Mouse (Mus musculus) heart, embryonic 12.5 days (tissue): ENCODE results near the gene Camk2n2. TPM values are rescaled to one million over a fixed set of nuclear protein-coding genes. Genes with fewer than 3 reads are reported as not detected.
"Not testable (repeated sequence)": the region's sequence is repeated elsewhere in the genome, so short reads cannot be mapped to it uniquely, and the experiment has no call there.

Experiments
- ATAC-seq: fragments of 200-750 bp; cut with Nextera tagmentation; 2 replicates; pipeline ENCODE4 v1.8.0; 2017; ENCODE audit warnings: moderate TSS enrichment, moderate library complexity; ENCODE audit not compliant: insufficient number of reproducible peaks, low FRiP score
- H3K27ac ChIP-seq: fragments of 300-500 bp; sonication (generic); 2 replicates; pipeline ENCODE4 v1.5.1; 2016; ENCODE audit warnings: mild to moderate bottlenecking, moderate library complexity; ENCODE audit not compliant: poor library complexity, severe bottlenecking
- H3K27me3 ChIP-seq: fragments of 300-500 bp; sonication (generic); replicated peaks from 2 replicates; pipeline ENCODE4 v1.6.1; 2016; ENCODE audit warnings: mild to moderate bottlenecking, moderate library complexity
- H3K36me3 ChIP-seq: fragments of 300-500 bp; sonication (generic); 2 replicates; pipeline ENCODE4 v1.6.1; 2016; ENCODE audit warnings: mild to moderate bottlenecking, moderate library complexity
- H3K4me1 ChIP-seq: fragments of 300-500 bp; sonication (generic); replicated peaks from 2 replicates; pipeline ENCODE4 v1.6.1; 2016; ENCODE audit warnings: mild to moderate bottlenecking
- H3K4me2 ChIP-seq: fragments of 300-500 bp; sonication (generic); 2 replicates; pipeline ENCODE4 v1.6.1; 2016; ENCODE audit warnings: mild to moderate bottlenecking, moderate library complexity
- H3K4me3 ChIP-seq: fragments of 300-500 bp; sonication (generic); 2 replicates; pipeline ENCODE4 v1.5.1; 2016; ENCODE audit warnings: mild to moderate bottlenecking
- H3K9ac ChIP-seq: fragments of 300-500 bp; sonication (generic); 2 replicates; pipeline ENCODE4 v1.6.1; 2016; ENCODE audit warnings: mild to moderate bottlenecking, moderate library complexity
- H3K9me3 ChIP-seq: fragments of 300-500 bp; sonication (generic); replicated peaks from 2 replicates; pipeline ENCODE4 v1.6.1; 2016; ENCODE audit warnings: mild to moderate bottlenecking, moderate library complexity
- WGBS: fragments of 180-500 bp; shearing (Covaris S2); methylation state at CpG from one replicate; pipeline ENCODE4 v1.1.7; 2016; 5-methylcytosine and 5-hydroxymethylcytosine counted together
- polyA plus RNA-seq: library from polyadenylated mRNA; unstranded; fragments of >200 nt; fragmentation: Nextera tagmentation; extraction: Ambion mirVana; gene quantifications from 2 replicates; pipeline ENCODE4 v1.2.1, GENCODE M21; 2016

The Camk2n2 gene
- 0.43 and 0.58 TPM in 2 replicates for polyA plus RNA-seq

GRCm38 (mm10) chr16:20621191-20621990 is at the start of gene Camk2n2:
Gene Camk2n2, minus strand, starts transcription at chr16:20621287.
- Histone ChIP-seq H3K27me3 (peaks cover 53% of the 10 kb centered on the region), H3K9ac (peak within 1 kb of the TSS; percentile 75), H3K9me3 (no peaks in the 10 kb centered on the region), H3K36me3 (no peaks in the 10 kb centered on the region; the same call in 1 of the 2 replicates), H3K4me3 (peak within 1 kb of the TSS; percentile 70), H3K4me1 (peaks cover 29% of the 10 kb centered on the region), H3K4me2 (peak within 1 kb of the TSS; percentile 97), H3K27ac (no peak within 1 kb of the TSS; the same call in 1 of the 2 replicates)
- ATAC-seq, result peak; percentile 58
- WGBS, result under 1% methylated on average over 73 of the region's 92 CpGs

DNA sequence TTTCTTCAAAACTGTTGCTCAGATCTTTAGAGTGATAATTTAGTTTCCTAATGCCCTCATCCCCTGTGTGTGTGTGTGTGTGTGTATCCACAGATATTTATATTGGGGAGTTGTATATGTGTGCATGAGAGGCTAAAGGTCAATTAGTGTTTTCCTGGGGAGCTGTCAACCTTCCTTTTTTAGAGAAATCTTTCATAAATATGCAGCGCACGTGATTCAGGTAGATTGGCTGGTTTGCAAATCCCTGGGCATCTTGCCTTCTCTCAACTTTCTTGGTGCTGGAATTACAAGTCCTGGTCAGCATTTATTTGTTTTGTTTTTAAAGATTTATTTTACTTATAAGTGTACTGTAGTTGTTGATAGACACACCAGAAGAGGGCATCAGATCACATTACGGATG is 49.2 kb upstream of the Camk2n2 start:
- Histone ChIP-seq H3K27me3 (no peaks in the 10 kb centered on the region), H3K9ac (no peak overlapping the region)
- WGBS, result 89% methylated on average over 3 of the region's 3 CpGs

DNA sequence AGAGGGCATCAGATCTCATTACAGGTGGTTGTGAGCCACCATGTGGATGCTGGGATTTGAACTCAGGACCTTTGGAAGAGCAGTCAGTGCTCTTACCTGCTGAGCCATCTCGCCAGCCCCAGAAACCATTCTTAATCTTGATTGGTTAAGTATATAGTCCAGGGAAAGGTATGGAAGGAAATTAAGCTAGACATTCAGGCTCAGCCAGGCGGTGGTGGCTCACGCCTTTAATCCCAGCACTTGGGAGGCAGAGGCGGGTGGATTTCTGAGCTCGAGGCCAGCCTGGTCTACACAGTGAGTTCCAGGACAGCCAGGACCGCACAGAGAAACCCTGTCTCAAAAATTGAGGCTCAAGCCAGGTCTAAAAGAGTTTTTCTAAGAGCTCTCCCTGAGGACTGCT is 46.9 kb upstream of the Camk2n2 start, which contains the start of gene Eif4g1:
Gene Eif4g1, plus strand, starts transcription at position 301 of the 400 bp plus-strand sequence.
- H3K27me3 ChIP-seq, H3K4me3 ChIP-seq, H3K4me1 ChIP-seq, H3K27ac ChIP-seq, H3K9me3 ChIP-seq, H3K9ac ChIP-seq, H3K4me2 ChIP-seq, ATAC-seq: not testable (repeated sequence)
- peaks cover 21% of the 10 kb centered on the region for H3K36me3 ChIP-seq
- 91% methylated on average over 5 of the region's 6 CpGs for WGBS

More for the DNA sequence above, 49.2 kb upstream of the Camk2n2 start:
- ATAC-seq, result no peak
- Histone ChIP-seq H3K4me3 (no peak overlapping the region), H3K4me1 (peaks cover 24% of the 10 kb centered on the region), H3K36me3 (peaks cover 6% of the 10 kb centered on the region), H3K4me2 (no peak overlapping the region), H3K27ac (no peak overlapping the region), H3K9me3 (no peaks in the 10 kb centered on the region)

DNA sequence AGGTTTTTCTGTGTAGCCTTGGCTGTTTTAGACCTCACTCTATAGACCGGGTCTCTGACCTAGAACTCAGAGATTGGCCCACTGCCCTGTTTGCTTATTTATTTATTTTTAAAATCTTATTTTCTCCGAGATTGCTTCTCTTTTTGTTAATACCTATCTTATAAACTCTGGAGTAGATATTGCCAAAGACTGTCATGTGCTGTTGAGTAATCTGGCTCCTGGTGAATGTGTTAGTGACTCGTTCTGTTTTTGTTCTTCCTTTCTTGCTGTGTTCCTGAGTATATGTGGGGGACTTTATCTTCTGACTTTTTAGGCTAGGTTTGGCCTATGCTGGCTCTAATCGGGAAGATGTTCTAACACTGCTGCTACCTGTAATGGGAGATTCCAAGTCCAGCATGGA is 36.6 kb upstream of the Camk2n2 start:
- Histone ChIP-seq H3K27me3 (no peaks in the 10 kb centered on the region), H3K9me3 (no peaks in the 10 kb centered on the region), H3K36me3 (peaks cover 84% of the 10 kb centered on the region), H3K27ac (no peak overlapping the region), H3K4me3 (no peak overlapping the region), H3K4me2 (no peak overlapping the region), H3K4me1 (peaks cover 5% of the 10 kb centered on the region), H3K9ac (no peak overlapping the region)
- 88% methylated on average over 4 of the region's 4 CpGs for WGBS
- no peak for ATAC-seq

- ATAC-seq, result no peak
- H3K27me3 ChIP-seq, result no peaks in the 10 kb centered on the region
- no peak overlapping the region for H3K4me2 ChIP-seq
- no peak overlapping the region for H3K4me3 ChIP-seq
- peaks cover 15% of the 10 kb centered on the region for H3K4me1 ChIP-seq
- H3K9me3 ChIP-seq, result no peaks in the 10 kb centered on the region
- 54% methylated on average over 2 of the region's 2 CpGs for WGBS
- H3K9ac ChIP-seq, result no peak overlapping the region
- peaks cover 42% of the 10 kb centered on the region for H3K36me3 ChIP-seq
- H3K27ac ChIP-seq, result no peak overlapping the region
These were observed 32.2 kb upstream of the Camk2n2 start for GRCm38 (mm10) chr16:20653315-20653714.

DNA sequence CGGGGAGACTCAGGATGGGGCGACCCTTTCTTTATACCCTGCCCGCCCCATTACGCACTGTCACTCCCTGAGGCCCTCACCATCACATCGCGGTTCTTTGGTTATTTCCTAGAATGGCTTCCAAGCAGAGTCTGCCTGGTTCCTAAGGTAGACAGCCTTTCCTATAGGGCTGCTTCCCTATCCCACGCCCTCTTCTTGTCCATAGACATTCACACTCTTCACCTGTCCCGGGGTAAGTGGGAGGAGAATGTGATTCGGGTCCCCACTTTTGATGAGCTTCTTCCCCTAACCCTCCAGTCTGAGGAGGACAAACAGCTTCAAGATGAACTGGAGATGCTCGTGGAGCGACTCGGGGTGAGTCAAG is 30.8 kb upstream of the Camk2n2 start:
- 0 out of 2 replicates have a peak, but pooled peaks cover 2% of the 10 kb centered on the region for H3K27me3 ChIP-seq
- ATAC-seq, result no peak
- H3K27ac ChIP-seq, result no peak overlapping the region
- peak overlapping the region; percentile 97 for H3K4me2 ChIP-seq
- H3K9me3 ChIP-seq, result no peaks in the 10 kb centered on the region
- 8% methylated on average over 12 of the region's 12 CpGs for WGBS
- peak overlapping the region; percentile 94 for H3K9ac ChIP-seq
- H3K36me3 ChIP-seq, result peaks cover 28% of the 10 kb centered on the region
- H3K4me1 ChIP-seq, result peaks cover 15% of the 10 kb centered on the region
- H3K4me3 ChIP-seq, result peak overlapping the region; percentile 91

DNA sequence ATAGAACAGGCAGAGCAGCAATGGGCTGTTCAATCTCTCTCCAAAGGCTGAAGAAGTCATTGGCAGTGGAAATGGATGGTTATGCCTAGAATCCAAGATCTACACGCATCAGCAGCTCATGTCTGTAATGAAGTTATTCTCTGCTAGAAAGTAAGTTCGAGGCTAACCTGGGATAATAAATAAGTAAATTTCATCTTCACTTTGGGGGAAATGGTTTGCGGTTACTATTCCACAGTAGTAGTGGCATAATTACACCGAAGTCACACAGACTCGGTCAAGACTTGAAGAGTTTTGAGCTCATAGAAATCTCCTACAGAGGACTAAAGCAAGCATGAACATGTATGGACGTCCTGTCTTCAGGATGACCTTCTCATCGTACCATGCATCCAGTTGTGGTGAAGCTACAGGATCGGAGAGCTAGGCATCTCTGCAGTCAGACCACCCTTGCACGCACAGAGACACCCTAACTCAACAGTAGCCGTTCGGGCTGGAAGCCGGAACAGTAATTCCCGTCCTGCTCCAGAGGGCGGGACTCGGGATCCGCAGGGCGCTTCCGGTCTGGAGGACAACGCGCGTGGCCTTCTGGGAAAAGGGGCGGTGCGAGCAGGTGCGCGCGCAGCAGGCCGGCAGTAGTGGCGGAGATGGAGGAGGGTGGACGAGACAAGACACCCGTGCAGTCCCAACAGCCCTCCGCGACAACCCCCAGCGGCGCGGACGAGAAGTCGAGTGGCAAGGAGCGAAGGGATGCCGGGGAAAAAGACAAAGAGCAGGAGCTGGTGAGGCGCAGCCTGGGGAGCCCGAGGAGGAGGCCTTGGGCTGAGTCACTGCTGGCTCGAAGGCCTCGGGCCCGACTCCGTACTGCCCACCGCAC is 30.2 kb upstream of the Camk2n2 start, which contains the start of gene Psmd2:
Gene Psmd2, plus strand, starts transcription at position 577 of the 871 bp plus-strand sequence.
- Histone ChIP-seq H3K27me3 (0 out of 2 replicates have a peak, but pooled peaks cover 3% of the 10 kb centered on the region), H3K9me3 (no peaks in the 10 kb centered on the region), H3K9ac (peak within 1 kb of the TSS; percentile 94), H3K4me3 (peak within 1 kb of the TSS; percentile 91), H3K36me3 (peaks cover 22% of the 10 kb centered on the region), H3K4me2 (peak within 1 kb of the TSS; percentile 97), H3K27ac (peak within 1 kb of the TSS; percentile 60), H3K4me1 (peaks cover 15% of the 10 kb centered on the region)
- peak; percentile 95 for ATAC-seq
- WGBS, result 2% methylated on average over 46 of the region's 46 CpGs

DNA sequence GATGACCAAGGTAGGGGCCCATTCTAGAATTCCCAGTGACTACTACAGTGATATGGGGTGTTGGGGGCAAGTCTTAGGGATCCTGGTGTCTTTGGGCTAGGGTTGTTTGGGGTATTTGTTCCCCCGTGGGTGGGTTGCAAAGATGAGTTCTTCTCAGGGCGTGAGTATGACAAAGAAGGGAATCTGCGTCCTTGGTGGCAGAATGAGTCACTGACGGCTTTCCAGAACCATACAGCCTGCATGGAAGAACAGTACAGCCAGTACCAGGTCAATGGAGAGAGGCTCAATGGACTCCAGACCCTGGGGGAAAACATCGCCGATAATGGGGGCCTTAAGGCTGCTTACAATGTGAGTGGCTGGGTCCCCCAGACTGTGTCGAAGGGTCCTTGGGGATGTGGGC is 22.8 kb upstream of the Camk2n2 start:
- H3K4me2 ChIP-seq, result no peak overlapping the region
- ATAC-seq, result no peak
- no peak overlapping the region for H3K27ac ChIP-seq
- no peak overlapping the region; the same call in 1 of the 2 replicates for H3K9ac ChIP-seq
- no peaks in the 10 kb centered on the region for H3K4me1 ChIP-seq
- no peaks in the 10 kb centered on the region for H3K36me3 ChIP-seq
- no peaks in the 10 kb centered on the region for H3K9me3 ChIP-seq
- H3K27me3 ChIP-seq, result peaks cover 14% of the 10 kb centered on the region
- 72% methylated on average over 7 of the region's 7 CpGs for WGBS
- no peak overlapping the region for H3K4me3 ChIP-seq

DNA sequence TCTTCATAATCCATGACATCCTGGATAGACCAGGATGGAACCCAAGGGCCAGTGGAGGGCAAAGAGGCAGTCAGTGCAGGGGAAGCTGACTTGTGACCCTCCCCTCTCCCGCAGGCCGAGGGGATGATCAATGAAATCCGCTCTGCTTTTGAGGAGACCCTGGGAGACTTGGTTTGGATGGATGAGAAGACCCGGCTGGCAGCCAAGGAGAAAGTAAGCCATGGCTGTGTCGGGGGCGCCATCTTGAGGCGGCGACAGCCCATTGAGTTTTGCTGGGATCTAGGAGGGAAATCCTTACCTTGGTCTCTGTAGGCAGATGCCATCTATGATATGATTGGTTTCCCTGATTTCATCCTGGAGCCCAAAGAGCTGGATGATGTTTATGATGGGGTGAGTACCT is 21.1 kb upstream of the Camk2n2 start:
- H3K4me3 ChIP-seq, result no peak overlapping the region
- ATAC-seq, result no peak
- no peak overlapping the region for H3K27ac ChIP-seq
- WGBS, result 1% methylated on average over 8 of the region's 8 CpGs
- H3K4me1 ChIP-seq, result no peaks in the 10 kb centered on the region
- H3K4me2 ChIP-seq, result no peak overlapping the region
- no peaks in the 10 kb centered on the region for H3K9me3 ChIP-seq
- no peaks in the 10 kb centered on the region for H3K36me3 ChIP-seq
- no peak overlapping the region for H3K9ac ChIP-seq
- H3K27me3 ChIP-seq, result peaks cover 14% of the 10 kb centered on the region

DNA sequence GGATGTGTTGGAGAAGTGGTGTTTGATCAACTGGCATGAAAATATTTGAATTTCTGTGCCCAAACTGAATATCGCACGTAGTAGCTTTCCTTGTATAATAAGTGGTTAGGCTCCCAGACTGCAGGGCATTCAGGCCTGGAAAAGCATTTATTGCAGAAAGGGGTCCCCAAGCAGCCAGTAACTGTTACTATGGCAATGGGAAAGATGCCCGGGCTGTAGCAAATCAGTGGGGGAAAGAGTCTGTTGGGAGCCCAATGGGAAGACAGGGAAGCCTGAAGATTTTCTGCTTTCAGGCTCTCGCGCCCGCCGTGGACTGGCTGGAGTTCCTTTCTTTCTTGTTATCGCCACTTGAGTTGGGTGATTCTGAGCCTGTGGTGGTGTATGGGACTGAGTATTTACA is 17.3 kb upstream of the Camk2n2 start:
- 0 out of 2 replicates have a peak, but pooled peaks cover 3% of the 10 kb centered on the region for H3K27me3 ChIP-seq
- H3K4me3 ChIP-seq, result no peak overlapping the region
- no peaks in the 10 kb centered on the region for H3K36me3 ChIP-seq
- H3K9ac ChIP-seq, result no peak overlapping the region
- H3K4me1 ChIP-seq, result no peaks in the 10 kb centered on the region
- ATAC-seq, result no peak
- no peak overlapping the region for H3K27ac ChIP-seq
- WGBS, result 77% methylated on average over 8 of the region's 8 CpGs
- no peaks in the 10 kb centered on the region for H3K9me3 ChIP-seq
- no peak overlapping the region for H3K4me2 ChIP-seq

- Histone ChIP-seq H3K27ac (no peak overlapping the region), H3K4me3 (no peak overlapping the region), H3K4me2 (no peak overlapping the region), H3K4me1 (no peaks in the 10 kb centered on the region), H3K36me3 (no peaks in the 10 kb centered on the region), H3K27me3 (no peaks in the 10 kb centered on the region), H3K9ac (no peak overlapping the region), H3K9me3 (no peaks in the 10 kb centered on the region)
- 78% methylated on average over 8 of the region's 8 CpGs for WGBS
- no peak for ATAC-seq
These were observed 16.3 kb upstream of the Camk2n2 start for GRCm38 (mm10) chr16:20637410-20637809.
